Mouse (Mus musculus) layer of hippocampus, adult 8-10 months (tissue): Measurements from ENCODE around the gene Chka. TPM values are rescaled to one million over a fixed set of nuclear protein-coding genes. Genes with fewer than 3 reads are reported as not detected.

Experiments
- DNase-seq, 2 experiments: peaks; one replicate each; pipeline ENCODE4 v3.0.0; 2022; ENCODE audit warnings: low spot score in 2 of 2
- total RNA-seq, 4 experiments: library from RNA; stranded (reverse); gene quantifications; 2 replicates each; pipeline ENCODE4 v1.2.4; 2022

Gene Chka
- 100 to 1,000 TPM in 2 of 4 experiments, 10 to 100 TPM in 2; 77.7 to 128 (median 104) TPM for total RNA-seq

DNA sequence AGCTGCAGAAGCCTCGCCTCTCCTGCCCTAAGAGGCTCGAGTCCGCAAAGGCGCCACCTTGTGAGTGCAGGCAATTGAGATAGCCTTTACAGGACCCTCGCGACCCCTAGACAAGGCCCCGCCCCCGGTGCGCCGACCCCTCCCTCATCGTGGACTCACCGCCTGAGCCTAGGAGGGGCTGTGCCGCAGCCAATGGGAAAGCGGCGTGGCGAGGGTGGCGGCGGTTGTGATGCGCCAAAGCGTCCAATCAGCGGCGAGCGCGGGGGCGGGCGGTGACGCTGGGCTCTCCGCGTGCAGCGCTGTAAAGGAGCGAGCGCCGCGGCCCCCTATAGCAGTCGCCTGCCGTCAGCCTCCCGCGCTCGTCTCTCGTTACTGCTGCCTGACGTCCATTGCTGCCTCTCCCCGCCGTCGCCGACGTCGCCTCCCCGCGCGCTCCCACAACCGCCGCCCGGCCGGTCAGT, at the start of gene Chka:
Chka (plus strand) TSS at position 272 of the 461 bp plus-strand sequence.
- DNase-seq, result peak; percentile 96 to 99

- DNase-seq, result no peak
These were observed 46.0 kb upstream of the Chka start for GRCm38 (mm10) chr19:3805526-3805925.

- no peak for DNase-seq
These were observed 40.9 kb upstream of the Chka start for GRCm38 (mm10) chr19:3810536-3811233.

DNA sequence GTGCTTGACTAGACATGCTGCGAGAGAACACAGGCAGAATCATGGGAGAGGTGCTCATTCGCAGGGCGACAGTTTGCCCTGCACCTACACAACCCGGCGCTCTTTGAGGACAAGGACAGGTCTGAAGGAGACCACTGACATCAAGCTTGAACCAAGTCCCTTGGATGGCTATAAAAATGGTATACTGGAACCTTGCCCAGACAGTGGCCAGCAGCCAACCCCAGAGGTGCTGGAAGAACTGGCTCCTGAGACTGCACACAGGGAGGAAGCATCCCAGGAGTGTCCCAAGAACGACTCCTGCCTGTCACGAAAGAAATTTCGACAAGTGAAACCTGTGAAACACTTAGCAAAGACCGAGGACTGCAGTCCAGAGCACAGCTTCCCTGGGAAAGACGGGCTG, 37.1 kb upstream of the Chka start:
- DNase-seq, result no peak

DNA sequence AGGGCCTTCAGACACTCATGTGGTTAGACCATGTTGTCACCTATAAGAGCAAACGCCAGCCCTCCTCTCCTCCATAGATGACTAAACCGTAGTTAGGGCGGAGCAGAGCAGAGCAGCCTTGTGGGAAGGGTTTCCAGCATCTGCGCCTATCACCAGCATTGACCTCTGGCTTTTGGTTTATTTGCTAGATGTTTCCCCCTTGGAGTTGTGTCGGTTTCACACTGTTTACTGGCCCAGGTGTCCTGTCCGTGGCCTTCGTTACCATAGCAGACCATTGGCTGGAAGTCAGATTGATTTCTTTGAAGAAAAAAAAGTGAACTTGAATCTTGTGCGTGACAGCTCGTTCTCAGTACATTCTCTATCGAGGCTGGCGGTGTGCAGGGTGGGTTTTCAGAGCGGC, 35.7 kb upstream of the Chka start:
- no peak for DNase-seq

DNA sequence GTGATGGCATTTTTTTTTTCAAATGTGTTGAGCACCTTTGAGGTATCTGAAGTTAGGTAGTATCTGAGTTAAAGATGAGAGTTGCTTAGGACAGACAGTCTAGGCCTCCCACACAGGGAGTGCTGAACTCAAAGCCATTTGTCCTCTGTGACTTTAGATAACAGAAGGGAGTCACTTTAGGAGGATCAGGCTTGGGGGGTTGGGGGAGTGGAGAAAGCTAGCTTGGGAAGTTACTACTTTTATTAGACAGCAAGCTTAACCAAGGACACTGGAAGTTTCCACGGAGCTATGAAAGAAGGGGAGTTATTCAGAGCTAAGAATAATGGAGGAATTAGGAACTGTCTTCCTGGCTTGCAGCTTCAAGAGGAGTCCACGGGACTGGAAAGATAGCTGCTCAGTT, 32.5 kb upstream of the Chka start:
- no peak for DNase-seq

- no peak for DNase-seq
These were observed 31.6 kb upstream of the Chka start for GRCm38 (mm10) chr19:3819899-3820444.

DNA sequence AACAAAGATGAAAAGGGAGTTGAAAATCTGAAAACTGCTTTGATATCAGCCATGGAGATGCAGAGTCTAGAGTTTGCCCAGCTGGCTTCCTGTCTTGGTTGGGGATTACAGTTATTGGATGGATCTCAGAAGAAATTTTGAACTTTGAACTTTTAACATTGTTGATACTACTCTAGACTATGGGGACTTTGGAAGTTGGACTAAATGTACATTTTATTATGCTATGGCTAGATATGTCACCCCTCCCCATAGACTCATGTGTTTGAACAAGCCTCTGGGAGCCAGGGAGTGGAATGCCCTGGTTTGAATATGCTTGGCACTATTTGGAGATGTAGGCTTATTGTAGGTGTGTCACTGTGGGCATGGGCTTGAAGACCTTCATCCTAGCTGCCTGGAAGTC, 26.5 kb upstream of the Chka start:
- DNase-seq, result no peak

GRCm38 (mm10) chr19:3829863-3830262, 21.7 kb upstream of the Chka start:
- DNase-seq, result no peak

DNA sequence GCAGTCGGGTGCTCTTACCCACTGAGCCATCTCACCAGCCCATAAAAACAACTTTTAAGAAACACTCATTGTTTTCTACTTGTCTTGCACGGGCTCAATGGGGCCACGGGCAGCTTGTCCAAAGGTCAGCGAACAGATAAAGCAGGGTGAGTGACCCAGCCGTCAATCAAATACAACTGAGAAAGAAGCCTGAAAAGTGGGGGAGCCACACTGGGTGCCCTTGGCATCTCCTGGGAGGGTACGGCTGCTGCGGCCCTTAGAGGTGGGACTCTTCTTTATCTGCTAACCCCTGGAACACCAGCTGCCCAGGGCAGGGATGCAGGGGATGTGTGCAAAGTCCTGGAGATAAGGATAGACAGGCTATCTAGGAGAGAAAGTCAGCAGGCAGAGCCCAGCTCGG, 19.9 kb upstream of the Chka start:
- no peak for DNase-seq

GRCm38 (mm10) chr19:3832851-3833353, 18.7 kb upstream of the Chka start:
- DNase-seq, result no peak

DNA sequence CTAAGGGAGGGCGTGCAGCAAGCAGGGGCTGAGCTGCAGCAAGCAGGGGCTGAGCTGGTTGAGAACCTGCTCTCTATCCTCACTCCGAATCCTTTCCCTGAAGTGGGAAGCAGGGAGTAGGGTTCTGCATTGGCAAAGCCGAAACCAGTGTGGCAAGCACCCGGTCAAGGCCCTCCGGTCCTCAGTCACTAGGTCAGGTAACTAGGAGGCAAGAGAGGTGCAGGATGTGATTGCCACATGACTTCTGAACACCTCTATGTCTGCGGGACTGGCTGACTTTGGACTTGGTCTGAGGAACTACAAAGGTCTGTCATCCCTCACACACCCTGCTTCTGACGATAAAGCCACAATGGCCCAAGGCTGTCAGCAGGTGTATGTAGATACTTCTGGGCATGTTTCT, 17.3 kb upstream of the Chka start:
- no peak for DNase-seq

DNA sequence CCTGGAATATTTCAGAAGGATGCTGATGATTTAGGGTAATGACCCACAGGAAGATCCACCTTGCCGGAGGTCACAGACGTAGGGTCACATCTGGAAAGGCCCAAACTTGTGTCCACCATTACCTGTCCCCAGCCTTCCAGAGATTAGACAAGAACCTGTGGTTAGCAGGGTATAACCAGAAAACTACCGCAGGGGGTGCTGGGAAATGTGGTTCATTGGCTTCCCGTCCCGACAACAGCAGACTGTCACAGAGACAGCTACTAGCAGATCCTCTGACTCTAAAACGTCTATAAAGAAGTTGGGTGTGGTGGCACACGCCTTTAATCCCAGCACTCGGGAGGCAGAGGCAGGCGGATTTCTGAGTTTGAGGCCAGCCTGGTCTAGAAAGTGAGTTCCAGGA, 14.8 kb upstream of the Chka start:
- DNase-seq, result no peak

- no peak for DNase-seq
These were observed 12.6 kb upstream of the Chka start for GRCm38 (mm10) chr19:3838931-3839330.

GRCm38 (mm10) chr19:3839686-3840085, 11.9 kb upstream of the Chka start:
- no peak for DNase-seq

DNA sequence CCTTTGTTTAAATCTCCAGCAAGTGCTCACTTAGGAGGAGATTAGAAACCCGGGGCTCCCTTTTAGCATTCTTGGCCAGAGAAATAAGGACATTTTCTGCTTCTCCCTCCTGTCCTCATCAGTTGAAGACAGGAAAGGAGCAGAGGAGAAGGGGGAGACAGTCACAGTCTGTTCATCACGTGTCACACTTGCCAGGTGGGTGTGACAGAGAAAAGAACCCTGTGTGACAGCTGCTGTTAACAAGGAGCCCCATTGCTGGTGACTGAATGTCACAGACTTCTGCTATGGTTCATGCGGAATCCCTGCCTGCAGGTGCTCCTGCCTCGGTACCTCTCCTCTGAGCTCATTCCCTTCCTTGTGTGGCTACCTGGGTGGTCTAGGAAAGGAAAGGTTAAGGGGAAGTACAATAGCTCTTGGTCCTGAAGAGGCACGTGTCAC, 11.3 kb upstream of the Chka start:
- no peak for DNase-seq

DNA sequence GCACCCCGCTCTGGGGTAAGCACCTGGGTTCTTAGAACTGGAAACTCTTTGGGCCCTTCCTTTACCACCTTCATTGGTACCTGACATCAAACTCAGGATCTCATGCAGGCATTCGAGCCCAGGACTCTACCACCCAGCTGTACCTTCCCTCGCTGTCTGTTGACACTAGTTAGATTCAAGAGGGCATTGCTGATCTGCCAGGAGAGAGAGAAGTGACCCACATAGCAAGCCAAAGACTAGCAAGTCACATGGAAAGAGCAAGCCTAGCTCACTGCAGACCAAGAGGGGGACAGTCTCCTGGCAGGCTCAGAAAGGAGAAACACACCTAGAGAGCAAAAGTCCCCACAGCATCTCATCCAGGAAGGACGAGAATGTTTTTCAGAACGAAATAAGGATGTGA, 10.9 kb upstream of the Chka start:
- DNase-seq, result no peak

DNA sequence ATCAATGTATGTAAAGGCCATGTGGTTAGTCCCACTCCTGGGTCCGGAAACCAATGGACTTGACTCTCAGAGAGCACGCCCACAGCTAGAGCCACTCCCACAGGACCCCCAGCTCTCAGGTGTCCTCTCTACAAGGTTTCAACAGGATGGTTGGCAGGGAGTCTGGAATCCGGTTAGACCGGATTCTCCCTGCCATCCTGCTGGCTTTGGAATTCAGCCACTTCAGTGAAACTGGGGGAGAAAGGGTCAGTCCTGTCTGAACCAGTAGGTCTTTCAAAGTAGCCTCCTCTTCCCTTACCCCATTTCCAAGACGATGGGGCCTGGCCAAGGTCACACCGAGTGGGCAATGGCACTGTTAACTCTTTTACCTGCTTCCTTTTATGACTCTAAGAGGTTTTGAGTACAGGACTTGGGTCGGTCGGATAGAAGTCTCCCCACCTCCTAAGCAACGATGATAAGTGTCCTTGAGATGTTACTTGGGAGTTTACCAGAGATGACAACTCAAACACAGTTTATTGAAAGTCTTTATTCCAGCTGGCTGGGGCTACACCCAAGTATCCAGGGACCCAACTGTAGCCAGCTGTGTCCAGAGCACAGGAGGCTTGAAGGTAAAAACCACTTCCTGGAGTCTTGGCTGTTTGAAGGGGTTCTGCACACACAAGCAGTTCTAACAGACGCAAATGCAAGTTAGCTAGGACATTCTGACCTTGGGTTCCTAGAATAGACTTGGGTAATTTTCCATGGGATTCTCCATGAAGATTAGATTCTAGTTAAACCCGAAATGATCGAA, 9.0 kb upstream of the Chka start:
- DNase-seq, result no peak

GRCm38 (mm10) chr19:3843629-3844028, 7.9 kb upstream of the Chka start:
- DNase-seq, result no peak

- DNase-seq, result no peak
These were observed 6.7 kb upstream of the Chka start for GRCm38 (mm10) chr19:3844836-3845235.

DNA sequence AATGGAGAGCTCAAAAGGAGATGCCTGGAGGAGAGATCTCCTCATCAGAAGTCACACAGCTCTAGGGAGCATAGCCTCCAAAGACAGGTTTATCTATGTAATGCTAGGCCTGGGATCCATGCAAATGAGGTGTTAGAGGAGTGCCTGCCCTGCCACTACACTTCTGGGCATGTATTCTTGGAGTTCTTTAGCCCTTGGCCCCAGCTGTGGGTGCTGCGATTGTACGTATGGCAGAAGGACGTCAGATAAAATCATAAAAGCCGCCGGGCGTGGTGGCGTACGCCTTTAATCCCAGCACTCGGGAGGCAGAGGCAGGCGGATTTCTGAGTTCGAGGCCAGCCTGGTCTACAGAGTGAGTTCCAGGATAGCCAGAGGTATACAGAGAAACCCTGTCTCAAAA, 6.2 kb upstream of the Chka start:
- DNase-seq, result no peak

DNA sequence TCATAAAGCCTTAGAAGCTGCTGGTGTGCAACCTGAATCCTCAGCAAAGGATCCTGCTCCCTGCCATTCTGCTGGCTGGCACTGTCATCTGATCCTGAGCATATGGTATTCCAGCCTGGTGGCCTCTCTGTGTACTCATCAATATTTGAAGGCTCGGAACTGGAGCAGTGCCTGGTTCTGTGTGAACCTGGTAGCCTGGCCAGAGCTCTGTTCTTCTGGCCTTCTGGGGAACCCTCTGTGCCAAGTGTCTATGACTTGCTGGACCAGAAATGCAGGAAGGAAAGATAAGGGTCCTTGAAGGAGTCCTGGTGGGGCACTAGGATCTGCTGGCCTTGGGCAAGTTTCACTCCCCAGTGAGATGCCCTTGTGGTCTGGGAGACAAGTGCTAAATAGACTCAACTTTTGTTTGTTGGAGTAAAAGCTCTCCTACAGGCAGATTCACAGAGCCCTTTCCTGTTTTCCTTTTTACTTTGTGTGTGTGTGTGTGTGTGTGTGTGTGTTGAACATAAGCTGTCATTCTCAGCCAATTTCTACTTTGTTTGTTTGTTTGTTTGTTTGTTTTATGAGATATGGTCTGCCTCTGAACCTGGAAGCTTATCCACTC, 5.7 kb upstream of the Chka start:
- DNase-seq, result no peak
